Mouse (Mus musculus) liver, adult 2 months (tissue): ENCODE measurements around the gene Gprc5c. TPM values are rescaled to one million over a fixed set of nuclear protein-coding genes. Genes with fewer than 3 reads are reported as not detected.

ENCODE experiments used
- DNase-seq: peaks from one replicate; pipeline ENCODE4 v3.0.0-alpha.2; 2011; ENCODE audit warnings: low read depth, low spot score; ENCODE audit errors: extremely low read depth
- H3K27ac ChIP-seq: fragments of 200-500 bp; replicated peaks from 2 replicates; pipeline ENCODE4 v1.5.1; 2012; ENCODE audit warnings: low read depth, mild to moderate bottlenecking, control low read depth, inconsistent platforms, low read length; ENCODE audit not compliant: insufficient read depth
- H3K27me3 ChIP-seq: fragments of 200-500 bp; 2 replicates; pipeline ENCODE4 v1.6.1; 2012; ENCODE audit warnings: mild to moderate bottlenecking, moderate library complexity, low read length, inconsistent platforms; ENCODE audit not compliant: control insufficient read depth, insufficient read depth
- H3K36me3 ChIP-seq: fragments of 200-500 bp; 2 replicates; pipeline ENCODE4 v1.6.1; 2012; ENCODE audit warnings: low read length, inconsistent platforms; ENCODE audit not compliant: control insufficient read depth, insufficient read depth
- H3K4me1 ChIP-seq: fragments of 200-500 bp; 2 replicates; pipeline ENCODE4 v1.6.1; 2011; ENCODE audit warnings: low read length; ENCODE audit not compliant: control insufficient read depth, insufficient read depth
- H3K4me3 ChIP-seq: fragments of 200-500 bp; 2 replicates; pipeline ENCODE4 v1.5.1; 2011; ENCODE audit warnings: low read depth, mild to moderate bottlenecking, control low read depth, low read length, moderate library complexity; ENCODE audit not compliant: insufficient read depth
- H3K79me2 ChIP-seq: fragments of 200-500 bp; 2 replicates; pipeline ENCODE4 v1.6.1; 2012; ENCODE audit warnings: inconsistent platforms, mild to moderate bottlenecking, low read length, moderate library complexity; ENCODE audit not compliant: control insufficient read depth, insufficient read depth
- H3K9ac ChIP-seq: fragments of 200-500 bp; 2 replicates; pipeline ENCODE4 v1.6.1; 2012; ENCODE audit warnings: low read depth, mild to moderate bottlenecking, control low read depth, inconsistent platforms, low read length
- CTCF ChIP-seq: fragments of 200-500 bp; IDR thresholded peaks from 2 replicates; pipeline ENCODE4 v1.5.1; 2011; ENCODE audit warnings: low read depth, low read length, control low read depth
- POLR2A ChIP-seq: fragments of 200-500 bp; IDR thresholded peaks from 2 replicates; pipeline ENCODE4 v1.6.1; 2011; ENCODE audit warnings: low read length, control low read depth; ENCODE audit not compliant: insufficient read depth; ENCODE audit errors: extremely low read depth
- WGBS: fragments of 180-500 bp; shearing (Covaris S2); methylation state at CpG from one replicate; pipeline ENCODE4 v1.1.7; 2018; 5-methylcytosine and 5-hydroxymethylcytosine counted together
- polyA plus RNA-seq: library from polyadenylated mRNA; depleted of rRNA; stranded (reverse); fragments of >200 nt; gene quantifications from 2 replicates; pipeline ENCODE4 v1.2.3, GENCODE M21; 2012
- total RNA-seq: library from RNA; depleted of rRNA; stranded (reverse); fragments of >200 nt; gene quantifications from 2 replicates; pipeline ENCODE4 v1.2.3, GENCODE M21; 2014

Gprc5c gene
- total and polyA plus RNA-seq, 2 experiments: 51.4 to 93.9 TPM

DNA sequence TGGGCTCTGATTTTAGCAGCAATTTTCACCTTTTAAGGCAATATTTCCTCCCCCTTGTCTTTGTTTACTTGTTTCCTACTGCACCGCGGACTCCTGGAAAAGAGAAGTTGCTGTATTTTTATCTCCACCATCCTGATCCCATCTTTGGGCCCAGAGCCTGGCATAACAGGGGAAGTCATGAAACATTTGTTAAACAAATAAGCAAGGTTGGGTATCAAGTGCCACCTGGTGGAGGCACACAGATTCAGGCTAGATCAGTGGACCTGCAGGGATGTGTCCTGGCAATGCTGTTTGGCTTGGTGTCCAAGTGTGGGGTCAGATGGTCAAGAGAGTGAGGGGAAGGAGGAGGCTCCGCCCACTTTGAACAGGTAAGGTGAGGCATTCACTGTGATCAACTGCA lies 26.2 kb downstream of the Gprc5c start:
- peak; percentile 65 for DNase-seq
- no peak overlapping the region for H3K27ac ChIP-seq
- WGBS: 11% methylated on average over 3 of the region's 3 CpGs

DNA sequence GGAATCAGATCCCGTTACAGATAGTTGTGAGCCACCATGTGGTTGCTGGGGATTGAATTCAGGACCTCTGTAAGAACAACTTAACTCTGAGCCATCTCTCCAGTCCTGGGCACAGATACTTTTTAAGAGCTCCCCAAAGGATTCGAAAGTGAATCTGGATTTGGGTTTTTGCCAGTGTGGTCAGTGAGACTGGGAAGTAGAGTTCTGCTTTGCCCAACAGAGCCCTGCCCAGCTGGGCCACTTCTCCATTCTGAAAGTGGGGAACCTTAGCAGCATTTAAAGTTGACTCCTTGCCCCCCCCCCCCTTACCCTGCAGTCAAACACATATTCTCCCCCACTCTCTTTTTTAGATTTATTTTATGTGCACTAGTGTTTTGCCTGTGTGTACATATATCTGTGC lies 28.7 kb downstream of the Gprc5c start:
- no peaks in the 10 kb centered on the region for H3K36me3 ChIP-seq
- no peaks in the 10 kb centered on the region for H3K27me3 ChIP-seq
- TF ChIP-seq CTCF: no peak
- TF ChIP-seq POLR2A: no peak
- DNase-seq: peak; percentile 33
- peaks cover 6% of the 10 kb centered on the region; the same call in 1 of the 2 replicates for H3K4me1 ChIP-seq
- no peak overlapping the region for H3K9ac ChIP-seq
- H3K27ac ChIP-seq: no peak overlapping the region
- no peaks in the 10 kb centered on the region for H3K79me2 ChIP-seq
- no peak overlapping the region for H3K4me3 ChIP-seq
- 81% methylated on average over 2 of the region's 2 CpGs for WGBS

More for the DNA sequence above, 26.2 kb downstream of the Gprc5c start:
- TF ChIP-seq CTCF (peak; percentile 78), POLR2A (no peak)
- no peak overlapping the region for H3K4me3 ChIP-seq
- no peak overlapping the region for H3K9ac ChIP-seq
- H3K79me2 ChIP-seq: no peaks in the 10 kb centered on the region
- H3K36me3 ChIP-seq: no peaks in the 10 kb centered on the region
- H3K4me1 ChIP-seq: peaks cover 6% of the 10 kb centered on the region; the same call in 1 of the 2 replicates
- H3K27me3 ChIP-seq: no peaks in the 10 kb centered on the region

DNA sequence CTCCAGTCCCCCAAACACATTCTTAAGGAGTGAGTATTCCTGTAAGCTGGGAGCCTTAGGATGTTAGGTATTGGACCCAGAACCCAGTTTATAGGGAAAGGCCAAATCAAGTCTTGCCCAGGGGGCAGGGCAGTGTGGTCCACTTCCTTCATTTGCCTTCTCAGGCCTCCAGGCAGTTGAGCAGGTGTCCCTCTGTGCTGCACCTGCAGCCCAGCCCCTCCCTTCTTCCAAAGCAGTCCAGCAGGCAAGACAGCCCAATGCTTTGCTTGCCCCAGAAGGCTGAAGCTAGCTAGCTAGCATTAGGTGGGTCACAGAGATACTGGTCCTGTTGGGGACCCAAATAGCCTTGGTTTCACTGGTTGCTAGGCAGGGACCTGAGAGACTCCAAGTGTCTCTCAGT lies 29.2 kb downstream of the Gprc5c start:
- Histone ChIP-seq H3K27me3 (no peaks in the 10 kb centered on the region), H3K27ac (0 out of 2 replicates have a peak overlapping the region, but pooled peaks have one; percentile 9), H3K79me2 (no peaks in the 10 kb centered on the region), H3K36me3 (no peaks in the 10 kb centered on the region), H3K4me3 (no peak overlapping the region), H3K4me1 (peaks cover 1% of the 10 kb centered on the region; the same call in 1 of the 2 replicates), H3K9ac (no peak overlapping the region)
- TF ChIP-seq POLR2A (no peak), CTCF (no peak)
- no peak for DNase-seq

DNA sequence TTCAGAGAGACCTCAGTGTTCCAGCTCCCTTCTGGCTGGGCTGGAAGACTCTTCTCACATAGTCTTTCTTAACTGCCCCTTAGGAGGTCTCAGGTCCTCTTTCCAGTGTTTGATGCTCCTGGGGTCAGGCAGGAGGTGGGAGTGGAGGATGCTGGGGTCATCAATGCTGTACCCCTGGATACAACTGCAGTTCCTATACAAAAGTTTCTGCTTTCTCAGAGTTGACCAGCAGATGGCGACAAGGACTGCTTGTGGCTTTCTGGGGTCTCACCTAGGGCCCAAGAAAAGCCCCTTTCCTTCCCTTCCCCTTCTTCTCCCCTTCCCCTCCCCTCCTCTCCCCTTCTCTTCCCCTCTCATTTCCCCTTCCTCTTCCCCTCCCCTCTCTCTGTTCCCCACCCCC lies 29.6 kb downstream of the Gprc5c start:
- Histone ChIP-seq H3K79me2 (no peaks in the 10 kb centered on the region), H3K27me3 (no peaks in the 10 kb centered on the region), H3K36me3 (no peaks in the 10 kb centered on the region), H3K4me3 (no peak overlapping the region), H3K4me1 (no peaks in the 10 kb centered on the region), H3K9ac (no peak overlapping the region), H3K27ac (no peak overlapping the region)
- TF ChIP-seq POLR2A (no peak), CTCF (peak; percentile 60)
- DNase-seq: no peak
- 0% methylated on average over 1 of the region's 1 CpGs for WGBS

- Histone ChIP-seq H3K9ac (no peak overlapping the region), H3K79me2 (no peaks in the 10 kb centered on the region), H3K27ac (no peak overlapping the region), H3K27me3 (no peaks in the 10 kb centered on the region), H3K4me1 (no peaks in the 10 kb centered on the region), H3K36me3 (no peaks in the 10 kb centered on the region), H3K4me3 (no peak overlapping the region)
- TF ChIP-seq CTCF (no peak), POLR2A (no peak)
- DNase-seq: no peak
- 72% methylated on average over 4 of the region's 4 CpGs for WGBS
Observed at GRCm38 (mm10) chr11:114883251-114883789, 32.4 kb downstream of the Gprc5c start.

DNA sequence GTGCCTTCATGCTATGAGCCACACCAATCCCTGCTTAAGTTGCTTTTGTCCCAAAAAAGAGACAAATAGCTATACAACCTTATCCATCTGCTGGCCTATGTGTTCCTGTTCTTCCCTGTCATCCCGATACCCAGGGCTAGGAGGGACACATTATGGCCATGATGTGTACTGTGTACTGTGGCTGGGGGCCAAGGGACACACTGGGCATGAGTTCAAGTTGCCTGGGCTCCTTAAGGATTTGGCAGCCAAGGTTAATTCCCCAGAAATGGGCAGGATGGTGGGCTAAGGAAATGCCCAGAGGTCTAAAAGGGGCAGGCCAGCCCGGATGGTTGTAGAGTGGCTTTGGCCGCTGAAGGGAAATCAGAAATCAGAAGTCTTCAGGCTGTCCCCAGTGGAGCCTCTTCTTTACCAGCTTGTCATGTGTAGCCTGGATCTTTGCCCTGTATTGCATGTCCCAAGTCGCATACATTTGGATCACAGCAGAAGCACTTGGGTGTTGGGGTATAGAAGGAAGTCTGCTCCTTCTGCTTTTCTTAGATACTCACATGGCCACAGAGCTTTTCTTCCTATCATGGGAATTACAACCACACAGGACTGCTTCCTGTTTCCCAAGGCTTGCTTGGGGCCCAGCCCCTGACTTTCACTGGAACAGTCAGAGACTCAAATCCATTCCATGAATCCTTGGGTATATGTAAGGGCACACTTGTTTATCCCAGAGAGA lies 33.6 kb downstream of the Gprc5c start:
- H3K4me3 ChIP-seq: no peak overlapping the region
- TF ChIP-seq POLR2A: no peak
- no peak for TF ChIP-seq CTCF
- 0 out of 2 replicates have a peak overlapping the region, but pooled peaks have one; percentile 10 for H3K27ac ChIP-seq
- no peaks in the 10 kb centered on the region for H3K79me2 ChIP-seq
- no peaks in the 10 kb centered on the region for H3K36me3 ChIP-seq
- 57% methylated on average over 4 of the region's 4 CpGs for WGBS
- H3K27me3 ChIP-seq: no peaks in the 10 kb centered on the region
- H3K9ac ChIP-seq: no peak overlapping the region
- DNase-seq: peak; percentile 28
- no peaks in the 10 kb centered on the region for H3K4me1 ChIP-seq
